Mouse (Mus musculus): ENCODE measurements around the gene Arhgdia. TPM values are rescaled to one million over a fixed set of nuclear protein-coding genes. Genes with fewer than 3 reads are reported as not detected.

Arhgdia gene
- total and polyA plus RNA-seq, 3 experiments = 172 to 958 (median 417) TPM

GRCm38 (mm10) chr11:120624680-120625111 is 43.3 kb upstream of the Arhgdia start (continued):
- peak; percentile 97 for TF ChIP-seq NRF1 (IDR thresholded peaks at IDR 0.05; ENCODE audit: low read depth, low read length)
- no peak for TF ChIP-seq JUND (conservative IDR thresholded peaks at IDR 0.05; ENCODE audit: low read depth, low read length)
- no peak for TF ChIP-seq ZC3H11A (IDR thresholded peaks at IDR 0.05; ENCODE audit: low read depth, low read length)

- Histone ChIP-seq H3K36me3 (replicated peaks in 1 of 2; ENCODE audit: control insufficient read depth in 1 of 2, insufficient read depth in 1 of 2, low read length in 1 of 2) (peaks cover 55 to 77% of the 10 kb centered on the region in 2 experiments), H3K79me2 (replicated peaks; ENCODE audit: control insufficient read depth, extremely low read depth, insufficient read depth, poor library complexity, severe bottlenecking) (peaks cover 26% of the 10 kb centered on the region), H3K27ac (ENCODE audit: insufficient read depth, low read depth) (peak overlapping the region; percentile 83), H3K4me3 (replicated peaks in 1 of 3; ENCODE audit: low read depth in 2 of 3, low read length in 2 of 3, poor library complexity in 1 of 3) (peak overlapping the region; percentile 82 to 100 (median 100)), H3K9ac (ENCODE audit: insufficient read depth, low read depth) (peak overlapping the region; percentile 93), H3K4me2 (ENCODE audit: insufficient read depth, low read depth, poor library complexity, severe bottlenecking) (peak overlapping the region; percentile 86), H3K9me3 (replicated peaks; ENCODE audit: low read length) (no peaks in the 10 kb centered on the region), H3K27me3 (replicated peaks) (no peaks in the 10 kb centered on the region), H3K4me1 (ENCODE audit: control insufficient read depth in 1 of 2, insufficient read depth in 2 of 2) (peaks cover 27 to 52% of the 10 kb centered on the region in 2 experiments)
- dilution Hi-C loops (cut with MboI; ENCODE audit: extremely low pct_ligation_motif_present, extremely low pct_unique_long_range_greater_than_20kb, low sequenced_read_pairs) = no loop called here
- in situ Hi-C loops (cut with MboI; ENCODE audit: low pct_ligation_motif_present, low pct_unique_long_range_greater_than_20kb, low sequenced_read_pairs) = loop anchor here (10.0 kb wide), 1 partner anchor 61 kb away; no protein-coding TSS in a partner anchor
- peak; percentile 74 for DNase-seq (ENCODE audit: extremely low read depth)
- no peak for TF ChIP-seq HCFC1 (IDR thresholded peaks at IDR 0.05; ENCODE audit: low read depth, low read length)
- no peak for TF ChIP-seq EP300 (IDR thresholded peaks at IDR 0.05; ENCODE audit: low read length)
- no peak for TF ChIP-seq MEF2A (IDR thresholded peaks at IDR 0.05; ENCODE audit: borderline replicate concordance, low read depth, low read length)
- TF ChIP-seq USF1 (IDR thresholded peaks at IDR 0.05; ENCODE audit: low read depth, low read length) = no peak
- no peak for TF ChIP-seq JUN (IDR thresholded peaks at IDR 0.05; ENCODE audit: insufficient read depth, low read depth, low read length)
- no peak for TF ChIP-seq IRF4 (IDR thresholded peaks at IDR 0.05; ENCODE audit: low read depth, low read length)
- TF ChIP-seq MYC (IDR thresholded peaks at IDR 0.05; ENCODE audit: low read depth, low read length) = peak; percentile 68; the same call in 1 of the 2 replicates
- 0 out of 2 replicates have a peak, but pooled peaks have one; percentile 11 for TF ChIP-seq MAZ (IDR thresholded peaks at IDR 0.05; ENCODE audit: low read depth, low read length)
- TF ChIP-seq NELFE (IDR thresholded peaks at IDR 0.05; ENCODE audit: low read depth, low read length) = no peak
- TF ChIP-seq E2F4 (IDR thresholded peaks at IDR 0.05; ENCODE audit: insufficient replicate concordance, low read depth, low read length) = no peak
- peak; percentile 44; the same call in 1 of the 2 replicates for TF ChIP-seq TCF12 (IDR thresholded peaks at IDR 0.05; ENCODE audit: low read depth, low read length)
- no peak for TF ChIP-seq BHLHE40 (IDR thresholded peaks at IDR 0.05; ENCODE audit: low read depth, low read length)
- peak; percentile 50; the same call in 1 of the 2 replicates for TF ChIP-seq NRF1 (IDR thresholded peaks at IDR 0.05; ENCODE audit: low read depth, low read length)
- no peak for TF ChIP-seq USF2 (conservative IDR thresholded peaks at IDR 0.05; ENCODE audit: low read depth, low read length)
- TF ChIP-seq UBTF (IDR thresholded peaks at IDR 0.05; ENCODE audit: low read depth, low read length) = peak; percentile 87; the same call in 1 of the 2 replicates
- no peak for TF ChIP-seq ETS1 (conservative IDR thresholded peaks at IDR 0.05; ENCODE audit: low read depth, low read length)
- TF ChIP-seq CHD1 (IDR thresholded peaks at IDR 0.05; ENCODE audit: low read depth, low read length) = peak; percentile 80; the same call in 1 of the 2 replicates
- TF ChIP-seq RCOR1 (conservative IDR thresholded peaks at IDR 0.05; ENCODE audit: low read depth, low read length) = no peak
- no peak for TF ChIP-seq MAX (IDR thresholded peaks at IDR 0.05; ENCODE audit: low read length)
- TF ChIP-seq KAT2A (IDR thresholded peaks at IDR 0.05; ENCODE audit: insufficient replicate concordance, low read length) = no peak
- TF ChIP-seq PAX5 (IDR thresholded peaks at IDR 0.05; ENCODE audit: low read length) = no peak
- 0 out of 2 replicates have a peak, but pooled peaks have one; percentile 45 for TF ChIP-seq SIN3A (IDR thresholded peaks at IDR 0.05; ENCODE audit: low read length)
- TF ChIP-seq ZMIZ1 (IDR thresholded peaks at IDR 0.05; ENCODE audit: low read depth, low read length) = no peak
- TF ChIP-seq RAD21 (IDR thresholded peaks at IDR 0.05; ENCODE audit: low read depth, low read length) = peak; percentile 88
- no peak for TF ChIP-seq POLR2A (IDR thresholded peaks at IDR 0.05; ENCODE audit: low read depth, low read length)
- TF ChIP-seq MAFK (IDR thresholded peaks at IDR 0.05; ENCODE audit: insufficient replicate concordance, low read length) = no peak
- TF ChIP-seq ZNF384 (IDR thresholded peaks at IDR 0.05; ENCODE audit: low read depth, low read length) = no peak
- peak; percentile 40 to 96; a peak in 3 of 4 replicates for TF ChIP-seq CTCF (conservative IDR thresholded peaks at IDR 0.05 in 1 of 2, IDR thresholded peaks at IDR 0.05 in 1 of 2; ENCODE audit: low read depth in 2 of 2, low read length in 2 of 2)
- TF ChIP-seq JUND (conservative IDR thresholded peaks at IDR 0.05; ENCODE audit: low read depth, low read length) = no peak
- TF ChIP-seq ZC3H11A (IDR thresholded peaks at IDR 0.05; ENCODE audit: low read depth, low read length) = peak; percentile 77
- peak; percentile 93 for TF ChIP-seq SMC3 (IDR thresholded peaks at IDR 0.05; ENCODE audit: low read depth, low read length)
- TF ChIP-seq ELF1 (IDR thresholded peaks at IDR 0.05; ENCODE audit: low read depth, low read length) = no peak
- no peak for TF ChIP-seq POLR2AphosphoS2 (IDR thresholded peaks at IDR 0.05; ENCODE audit: low read depth, low read length)
- peak; percentile 82 for TF ChIP-seq MXI1 (IDR thresholded peaks at IDR 0.05; ENCODE audit: low read depth, low read length)
- no peak for TF ChIP-seq ZKSCAN1 (IDR thresholded peaks at IDR 0.05; ENCODE audit: borderline replicate concordance, low read depth, low read length)
Measured at GRCm38 (mm10) chr11:120623961-120624679, 42.7 kb upstream of the Arhgdia start.
